Mouse (Mus musculus): ENCODE measurements around the gene Txnl4b.

The Txnl4b gene

GRCm38 (mm10) chr8:109565498-109566333 is at the start of gene Txnl4b, which contains the start of gene Dhx38:
Txnl4b (plus strand) TSS chr8:109565892.
Dhx38 (minus strand) TSS chr8:109565861.
- DNase-seq = peak; percentile 97 to 99

DNA sequence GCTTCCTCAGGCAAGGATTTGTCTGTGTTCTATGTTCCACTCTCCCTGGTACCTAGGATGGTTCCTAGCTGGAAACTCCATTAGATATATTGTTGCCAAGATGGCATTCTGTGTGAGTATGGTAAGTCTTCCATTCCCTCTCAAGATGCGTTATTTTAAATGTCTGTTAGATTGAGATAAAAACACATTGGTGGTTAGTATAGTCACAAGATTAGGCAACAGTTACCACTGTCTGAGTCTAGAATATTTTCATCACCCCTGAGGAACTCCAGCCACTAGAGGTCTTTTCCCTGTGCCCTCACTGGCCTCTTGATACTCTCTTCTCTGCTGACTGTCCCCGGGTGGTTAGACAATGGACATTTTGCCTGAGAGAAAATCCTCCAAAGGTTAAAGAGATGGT is 41.7 kb upstream of the Txnl4b start:
- no peak for DNase-seq

DNA sequence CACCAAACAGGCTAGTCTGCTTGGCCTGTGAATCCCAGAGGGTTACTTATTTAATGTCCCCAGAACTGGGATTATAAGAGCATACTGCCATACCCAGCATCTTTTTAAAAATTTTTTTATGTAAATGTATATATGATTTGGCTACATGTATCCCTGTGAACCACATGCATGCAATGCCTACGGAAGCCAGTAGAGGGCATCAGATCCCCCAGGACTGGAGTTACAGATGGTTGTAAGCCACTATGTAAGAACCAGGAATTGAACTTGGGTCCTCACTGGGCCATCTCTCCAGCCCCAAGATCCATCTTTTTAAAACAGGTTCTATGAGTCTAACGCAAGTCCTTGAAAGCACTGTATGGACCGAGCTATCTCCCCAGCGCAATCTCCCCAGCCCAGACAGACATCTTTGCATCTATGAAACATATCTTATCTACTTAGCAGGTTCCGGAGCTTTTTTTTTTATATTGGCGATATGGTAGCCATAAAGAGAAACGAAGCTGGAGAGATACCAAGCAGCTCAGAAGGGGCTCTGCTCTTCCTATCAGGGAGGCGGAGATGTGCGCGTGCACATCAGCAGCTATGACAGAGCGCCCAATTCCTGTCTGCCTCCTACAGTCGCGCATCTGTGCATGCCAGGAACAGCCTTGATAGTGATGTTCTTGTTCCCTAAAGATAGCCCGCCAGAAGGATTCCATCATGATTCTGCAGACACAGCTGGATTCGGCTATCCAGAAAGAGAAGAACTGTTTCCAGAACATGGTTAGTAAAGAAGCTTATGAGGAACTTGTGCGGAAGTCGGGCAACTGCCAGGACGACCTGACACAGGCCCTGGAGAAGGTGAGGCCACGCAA is 30.3 kb upstream of the Txnl4b start:
- DNase-seq = no peak

- peak; percentile 14 to 16 for DNase-seq
Observed at GRCm38 (mm10) chr8:109536703-109537102, 29.0 kb upstream of the Txnl4b start.

DNA sequence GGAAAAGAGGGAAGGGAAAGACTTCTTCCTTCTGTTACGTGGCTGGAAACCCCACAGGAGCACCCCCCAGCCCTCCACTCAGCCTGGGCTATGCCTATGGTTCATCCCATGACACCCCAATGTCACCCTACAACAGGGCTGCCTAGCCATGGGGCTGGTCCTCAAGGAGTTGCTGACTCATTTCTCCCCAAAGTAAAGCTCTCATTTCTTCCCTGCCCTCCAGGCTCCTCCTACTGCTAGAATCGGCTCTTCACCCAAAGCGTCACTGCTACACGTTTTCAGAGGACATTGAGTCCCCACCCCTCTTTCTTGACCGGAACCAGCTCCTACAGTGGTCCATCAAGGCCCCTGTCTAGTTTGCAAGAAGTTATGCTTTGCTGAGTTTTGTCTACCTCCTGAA is 23.5 kb upstream of the Txnl4b start:
- no peak for DNase-seq

DNA sequence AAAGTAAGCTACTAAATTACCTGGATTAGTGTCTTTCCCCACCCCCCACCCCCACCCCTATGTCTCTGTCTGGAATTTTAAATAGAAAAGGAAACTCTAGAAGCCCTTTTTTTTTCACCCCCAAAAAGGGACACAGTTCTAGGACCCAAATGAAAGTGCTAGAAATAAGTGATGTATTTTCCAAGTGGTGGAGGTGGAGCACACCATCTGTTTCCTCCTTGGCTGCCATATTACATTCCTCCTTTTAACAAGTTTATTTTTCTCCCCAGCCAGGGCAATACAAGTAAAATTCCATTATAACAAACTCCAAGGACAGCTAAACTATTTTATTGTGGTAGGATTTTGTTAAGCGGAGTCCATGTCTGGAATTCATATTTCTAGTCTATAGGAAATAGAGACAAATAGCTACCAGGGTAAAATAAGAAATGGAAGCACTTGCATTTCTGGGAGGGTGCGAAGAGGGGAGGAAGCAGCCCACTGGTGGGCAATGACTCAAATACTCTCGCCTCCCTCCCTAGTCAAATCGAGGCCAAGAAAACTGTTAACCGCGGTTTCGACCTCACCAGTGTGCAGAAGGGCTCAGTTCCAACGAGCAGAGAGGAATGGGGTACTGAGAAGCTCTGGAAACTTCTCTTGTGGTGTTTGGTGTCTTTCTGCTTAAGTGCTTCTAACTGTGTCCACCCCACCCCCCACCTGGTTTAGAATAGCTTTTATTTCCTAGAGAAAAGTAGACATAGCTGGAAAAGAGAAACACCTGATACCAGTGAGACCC is 22.8 kb upstream of the Txnl4b start:
- no peak for DNase-seq

DNA sequence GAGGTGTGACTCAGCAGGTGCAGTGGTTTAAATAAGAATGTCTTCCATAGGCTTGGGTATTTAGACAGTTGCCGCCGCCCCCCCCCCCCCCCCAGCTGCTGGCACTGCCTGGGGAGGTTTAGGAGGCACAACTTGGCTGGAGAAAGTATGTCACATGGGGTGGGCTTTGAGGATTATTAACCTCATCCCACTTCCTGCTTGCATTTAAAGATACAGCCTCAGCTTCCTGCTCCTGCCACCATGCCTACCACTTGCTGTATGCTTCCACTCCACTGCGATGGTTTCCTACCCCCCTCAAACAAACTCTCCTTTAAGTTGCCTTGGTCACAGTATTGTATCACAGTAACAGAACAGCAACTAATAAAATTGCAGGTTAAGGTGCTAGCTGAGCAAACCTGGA is 21.6 kb upstream of the Txnl4b start:
- no peak for DNase-seq

DNA sequence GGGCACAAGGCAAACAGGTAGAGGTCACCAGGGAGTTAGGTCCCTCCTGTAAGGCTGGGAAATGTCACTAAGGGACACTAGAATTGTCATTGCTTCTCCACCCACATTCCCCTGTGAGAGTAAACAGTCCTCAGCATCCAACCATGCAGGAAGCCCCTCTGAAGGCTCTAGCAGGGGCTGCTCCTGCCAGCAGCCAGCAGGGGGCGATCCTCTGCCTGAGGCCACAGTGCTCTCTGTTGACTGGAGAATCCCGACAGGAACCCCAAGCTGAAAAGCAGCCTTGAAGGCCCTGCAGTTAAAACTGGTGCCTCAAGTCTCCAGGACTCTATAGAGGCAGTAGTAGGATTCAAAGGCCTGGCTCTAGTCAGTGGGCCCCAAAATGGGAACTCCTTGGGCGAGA is 14.0 kb upstream of the Txnl4b start:
- no peak for DNase-seq

GRCm38 (mm10) chr8:109563881-109564280 is 1.8 kb upstream of the Txnl4b start:
- DNase-seq = no peak

- DNase-seq = no peak
Observed at GRCm38 (mm10) chr8:109564766-109565165, 926 bp upstream of the Txnl4b start.

GRCm38 (mm10) chr8:109571139-109571538 is 5.4 kb downstream of the Txnl4b start:
- DNase-seq = no peak

GRCm38 (mm10) chr8:109576311-109576710 is 10.6 kb downstream of the Txnl4b start:
- DNase-seq = no peak

DNA sequence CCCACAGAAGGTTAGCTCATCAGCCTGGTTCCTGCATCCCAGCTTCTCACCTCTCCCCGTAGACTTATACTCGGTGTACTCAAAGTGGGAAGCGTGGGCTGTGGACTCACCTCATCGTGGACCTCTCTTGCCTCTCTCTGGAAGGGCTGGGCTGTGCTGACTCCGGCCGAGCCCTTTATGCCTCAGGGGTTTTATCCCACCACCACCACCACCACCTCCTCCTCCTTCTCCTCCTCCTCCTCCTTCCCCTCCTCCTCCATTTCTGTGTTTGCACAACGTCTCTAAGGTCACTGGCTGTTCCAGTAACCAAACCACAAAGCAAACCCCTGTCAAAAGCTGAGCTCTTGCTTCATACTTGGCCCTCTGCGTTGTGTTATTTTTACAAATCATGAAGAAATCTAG is 13.2 kb downstream of the Txnl4b start, which contains the start of gene Hp:
Gene Hp (minus strand): TSS at position 273 of the 402 bp plus-strand sequence.
- DNase-seq = no peak

DNA sequence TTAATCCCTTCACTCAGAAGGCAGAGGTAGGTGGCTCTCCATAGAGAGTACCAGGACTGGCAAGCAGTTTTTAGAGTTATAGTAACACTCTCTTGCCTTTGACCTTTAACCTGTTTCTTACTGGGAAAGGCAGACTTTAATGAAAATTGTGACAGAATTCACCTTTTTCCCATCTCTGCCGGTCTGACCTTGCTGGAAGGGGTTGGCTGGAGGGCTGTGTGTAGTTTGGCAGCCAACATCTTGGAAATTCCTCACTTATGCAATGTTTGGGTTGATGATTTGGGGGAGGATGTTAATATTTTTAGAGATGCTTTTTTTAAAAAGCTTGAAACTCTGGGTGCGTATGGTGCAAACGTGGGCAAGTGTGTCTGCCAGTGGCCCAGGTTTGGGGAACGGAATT is 18.6 kb downstream of the Txnl4b start:
- no peak for DNase-seq

DNA sequence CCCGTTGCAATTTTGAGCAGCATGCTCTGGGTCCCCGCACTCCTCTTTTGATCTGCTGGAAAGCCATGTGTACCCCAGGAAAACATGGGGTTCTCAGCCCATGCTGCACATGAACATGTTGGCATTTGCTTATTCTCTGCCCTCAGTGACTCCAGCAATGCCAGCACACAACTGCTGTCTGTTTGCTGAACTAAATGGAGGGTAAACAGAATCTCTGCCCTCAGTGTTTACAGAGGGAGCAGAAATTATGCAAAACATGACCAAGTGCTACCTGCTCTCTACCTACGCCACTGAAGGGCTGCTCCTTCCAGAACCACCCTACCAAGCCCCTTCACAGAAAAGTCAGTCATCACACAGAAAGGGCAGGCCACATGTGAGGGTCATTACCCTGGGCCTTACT is 19.1 kb downstream of the Txnl4b start:
- no peak for DNase-seq

DNA sequence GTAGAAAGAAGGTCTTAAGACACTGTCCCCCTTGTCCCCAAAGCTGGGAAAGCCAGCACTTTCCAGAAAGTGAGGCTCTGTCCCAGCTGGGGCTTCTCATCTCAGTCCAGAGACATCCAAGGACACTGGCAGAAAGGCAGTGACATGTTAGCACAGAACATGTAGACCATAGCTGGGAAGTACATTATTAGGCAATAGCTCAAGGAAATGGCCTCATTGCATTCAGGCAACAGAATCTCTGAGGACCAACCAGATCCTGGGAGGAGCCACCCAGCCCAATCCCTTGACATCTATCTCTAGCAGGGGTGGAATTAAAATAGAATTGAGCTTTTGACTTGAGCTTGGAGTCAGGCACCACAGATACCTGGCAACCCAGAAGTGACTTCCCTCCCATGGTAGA is 20.0 kb downstream of the Txnl4b start:
- no peak for DNase-seq

DNA sequence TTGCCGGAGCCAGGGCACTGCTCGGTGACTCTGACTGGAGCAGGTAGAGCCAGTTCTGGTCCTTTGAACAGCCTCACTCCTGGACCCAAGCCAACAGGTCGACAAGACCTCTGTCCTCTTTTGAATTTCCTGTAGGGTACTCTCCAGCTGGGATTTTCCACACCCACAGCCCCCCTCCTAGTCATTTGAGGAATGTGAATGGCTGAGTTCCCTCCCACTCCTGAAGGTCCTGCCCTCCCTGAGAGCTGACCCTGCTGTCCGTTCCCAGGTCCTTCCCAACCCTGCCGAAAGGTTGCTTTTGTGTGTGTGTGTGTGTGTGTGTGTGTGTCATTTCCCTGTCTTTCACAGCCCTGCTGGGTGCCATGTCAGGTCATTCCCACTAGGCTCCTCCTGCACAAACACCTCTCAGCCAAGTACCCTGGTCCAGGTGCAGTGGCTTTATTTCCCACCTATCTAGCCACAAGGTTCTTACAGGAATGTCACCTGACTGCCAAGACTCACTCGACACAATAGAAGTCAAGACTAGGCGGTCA is 21.3 kb downstream of the Txnl4b start:
- no peak for DNase-seq

- DNase-seq = no peak
Observed at GRCm38 (mm10) chr8:109590901-109591300, 25.2 kb downstream of the Txnl4b start.

GRCm38 (mm10) chr8:109591367-109591766 is 25.7 kb downstream of the Txnl4b start:
- no peak for DNase-seq

- no peak for DNase-seq
Observed at GRCm38 (mm10) chr8:109592164-109592563, 26.5 kb downstream of the Txnl4b start.

DNA sequence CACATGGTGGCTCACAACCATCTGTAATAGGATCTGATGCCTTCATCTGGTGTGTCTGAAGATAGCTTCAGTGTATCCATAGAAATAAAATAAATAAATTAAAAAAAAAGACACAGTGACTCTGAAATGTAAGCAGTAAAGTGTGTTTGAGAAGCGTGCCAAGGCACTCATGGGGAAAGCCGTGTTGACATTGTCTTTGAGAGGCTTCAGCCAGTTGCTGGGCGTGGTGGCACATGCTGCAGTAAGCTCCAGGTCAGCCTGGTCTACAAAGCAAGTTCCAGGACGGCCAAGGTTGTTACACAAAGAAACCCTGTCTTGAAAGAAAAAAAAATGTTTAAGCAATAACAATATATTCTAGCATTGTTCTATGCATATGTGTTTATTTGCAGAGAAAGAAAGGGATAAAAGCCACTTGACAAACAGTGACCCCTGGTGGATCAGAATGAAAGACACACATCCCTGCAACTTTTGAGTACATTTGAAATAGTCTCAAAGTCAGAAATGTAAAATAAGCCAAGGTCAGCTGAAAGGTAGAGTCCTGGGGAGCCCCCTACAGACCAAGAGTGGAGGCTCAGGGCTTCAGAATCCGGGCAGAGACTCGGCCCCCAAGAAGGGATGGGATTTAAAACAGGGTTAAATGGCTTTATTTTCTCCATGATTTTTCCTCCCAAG is 27.6 kb downstream of the Txnl4b start:
- no peak for DNase-seq

DNA sequence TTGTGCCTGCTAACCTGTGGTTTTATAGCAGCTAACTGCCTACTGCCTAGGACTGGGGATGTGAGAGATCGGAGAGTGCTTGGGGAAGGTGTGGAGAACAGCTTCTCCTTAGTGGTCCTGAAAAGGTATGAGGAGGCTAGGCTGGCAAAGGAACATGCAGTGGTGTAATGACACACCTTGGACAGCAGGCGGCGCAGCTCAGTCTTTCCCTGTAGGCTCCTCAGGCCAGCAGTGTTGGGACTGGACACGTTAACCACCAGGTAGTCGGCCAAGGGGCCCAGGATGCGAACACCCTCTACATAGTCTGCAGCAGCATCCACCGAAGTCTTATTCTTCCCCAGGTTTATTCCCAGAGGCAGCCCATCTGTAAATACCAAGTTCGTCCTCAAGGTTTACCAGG is 30.2 kb downstream of the Txnl4b start:
- peak; percentile 16 to 25 for DNase-seq

All from thymus, adult 18-20 months (tissue).